Mouse (Mus musculus): ENCODE measurements around the gene Gdf15.

DNA sequence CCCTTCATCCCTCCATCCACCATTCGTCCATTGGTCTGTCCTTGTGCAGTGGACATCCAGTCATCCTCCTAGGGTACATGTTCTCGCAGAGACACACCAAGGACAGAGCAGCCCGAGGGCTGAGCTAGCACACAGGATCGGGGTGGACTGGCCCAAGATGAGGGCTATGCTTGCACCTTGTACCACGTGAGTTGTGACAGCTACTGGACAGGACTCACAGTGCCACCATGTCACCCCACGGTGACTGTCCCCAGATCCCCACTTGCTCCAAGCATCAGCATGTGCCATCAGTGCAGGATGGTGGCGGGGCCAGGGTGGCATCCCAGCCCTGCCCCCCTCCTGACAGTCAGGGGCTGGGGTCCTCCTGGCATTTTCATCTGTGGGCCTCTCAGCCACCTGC, 27.7 kb downstream of the Gdf15 start:
- TF ChIP-seq CTCF (IDR thresholded peaks at IDR 0.05; ENCODE audit: insufficient read depth, low read length) (no peak), POLR2A (IDR thresholded peaks at IDR 0.05; ENCODE audit: borderline replicate concordance, extremely low read depth, low read depth, low read length) (no peak)

Measured in lung, adult 2 months (tissue).